Mouse (Mus musculus) brain, embryonic 14.5 days (tissue): ENCODE data around the gene Gm5039.
"Not testable (repeated sequence)": the region's sequence is repeated elsewhere in the genome, so short reads cannot be mapped to it uniquely, and the experiment has no call there.

Source experiments
- CTCF ChIP-seq: fragments of 200-500 bp; IDR thresholded peaks from 2 replicates; pipeline ENCODE4 v1.5.1; 2012; ENCODE audit warnings: inconsistent platforms, mild to moderate bottlenecking, moderate library complexity, borderline replicate concordance; ENCODE audit not compliant: insufficient read depth, insufficient read length; ENCODE audit errors: extremely low read depth
- POLR2A ChIP-seq: fragments of 200-500 bp; IDR thresholded peaks from 2 replicates; pipeline ENCODE4 v1.6.1; 2012; ENCODE audit warnings: mild to moderate bottlenecking, inconsistent platforms, borderline replicate concordance; ENCODE audit not compliant: poor library complexity, insufficient read depth, insufficient read length, severe bottlenecking; ENCODE audit errors: extremely low read depth

DNA sequence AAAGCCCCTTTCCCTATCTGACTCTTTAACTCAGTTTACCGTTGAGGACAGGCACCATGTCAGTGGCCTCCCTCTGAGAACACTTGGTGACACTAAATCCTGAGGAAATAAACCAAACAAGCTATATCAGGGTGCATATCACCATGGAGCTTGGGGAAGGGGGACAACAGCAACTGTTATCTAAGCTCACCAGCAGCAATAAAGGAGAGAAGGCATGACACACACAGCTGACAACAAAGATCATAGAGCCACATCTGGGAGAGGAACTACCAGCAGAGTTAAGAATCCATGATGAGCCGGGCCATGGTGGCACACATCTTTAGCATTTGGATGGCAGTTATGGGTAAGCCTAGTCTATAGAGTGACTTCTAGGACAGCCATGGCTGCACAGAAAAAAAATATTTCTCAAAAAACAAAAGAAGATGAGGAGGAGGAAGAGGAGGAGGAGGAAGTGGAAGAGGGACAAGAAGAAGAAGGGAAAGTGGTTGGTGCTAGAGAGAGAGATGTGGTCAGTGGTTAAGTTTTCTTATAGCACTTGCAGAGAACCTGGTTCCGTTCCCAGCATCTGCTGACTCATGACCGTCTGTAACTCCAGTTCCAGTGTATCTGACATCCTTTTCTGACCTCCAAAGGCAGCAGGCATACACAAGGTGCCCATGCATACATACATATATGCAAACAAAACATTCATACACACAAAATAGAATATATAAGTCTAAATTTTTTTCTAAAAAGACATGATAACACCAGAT is 13.0 kb upstream of the Gm5039 start:
- TF ChIP-seq CTCF, POLR2A: not testable (repeated sequence)
